Mouse (Mus musculus): ENCODE data around the gene Slc18a3.

The Slc18a3 gene

DNA sequence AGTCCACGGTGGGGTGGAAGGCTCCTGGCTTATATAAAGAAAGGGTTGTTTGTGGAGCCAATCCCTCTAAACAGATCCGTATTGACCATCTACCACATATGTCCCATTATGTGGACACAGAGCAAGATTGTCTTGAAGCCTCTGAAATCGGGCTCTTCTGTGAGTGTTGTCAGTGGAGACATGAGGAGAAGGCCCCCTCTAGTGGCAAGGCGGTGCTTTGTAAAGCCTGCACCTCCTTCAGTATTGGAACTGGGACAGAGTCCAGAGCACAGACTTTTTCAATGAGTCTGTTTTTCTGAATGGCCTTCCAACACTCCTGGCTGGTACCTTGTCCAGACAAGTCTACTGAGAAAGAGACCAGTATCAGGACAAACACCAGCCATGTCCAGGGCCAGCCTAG, 8.3 kb upstream of the Slc18a3 start:
- Histone ChIP-seq H3K27me3 (ENCODE audit: insufficient read depth, low read length) (peaks cover 16% of the 10 kb centered on the region; the same call in 1 of the 2 replicates), H3K9me3 (ENCODE audit: low read length) (no peaks in the 10 kb centered on the region), H3K4me1 (replicated peaks; ENCODE audit: low read depth, low read length) (no peaks in the 10 kb centered on the region), H3K4me3 (replicated peaks; ENCODE audit: low read length) (no peak overlapping the region), H3K36me3 (ENCODE audit: insufficient read depth, low read length) (no peaks in the 10 kb centered on the region)
- TF ChIP-seq NANOG (IDR thresholded peaks at IDR 0.05; ENCODE audit: borderline replicate concordance, low read length) (no peak), CTCF (conservative IDR thresholded peaks at IDR 0.05; ENCODE audit: low read length) (peak; percentile 91)

DNA sequence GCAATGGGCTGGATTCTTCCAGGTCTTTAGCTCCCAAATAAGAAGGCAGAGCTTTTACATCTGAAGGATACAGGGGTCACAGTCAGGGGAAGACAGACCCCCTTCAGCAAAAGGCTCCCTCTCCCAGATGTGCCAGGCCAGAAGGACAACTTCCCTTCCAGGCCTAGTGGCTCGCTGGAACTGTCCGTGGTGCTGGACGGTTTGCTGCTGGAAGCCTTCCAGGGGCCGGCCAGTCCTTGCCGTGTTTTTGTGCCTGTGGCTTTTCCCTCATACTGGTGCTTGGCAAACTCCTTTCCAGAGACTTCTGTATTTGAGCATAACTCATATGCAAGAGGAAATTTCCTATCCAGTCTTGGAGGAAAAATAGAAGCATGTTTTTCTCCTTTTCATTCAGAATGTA, 3.0 kb upstream of the Slc18a3 start:
- Histone ChIP-seq H3K27me3 (ENCODE audit: insufficient read depth, low read length) (peaks cover 55% of the 10 kb centered on the region), H3K4me3 (replicated peaks; ENCODE audit: low read length) (no peak overlapping the region), H3K36me3 (ENCODE audit: insufficient read depth, low read length) (no peaks in the 10 kb centered on the region), H3K4me1 (replicated peaks; ENCODE audit: low read depth, low read length) (peaks cover 30% of the 10 kb centered on the region), H3K9me3 (ENCODE audit: low read length) (no peaks in the 10 kb centered on the region)
- TF ChIP-seq CTCF (conservative IDR thresholded peaks at IDR 0.05; ENCODE audit: low read length) (no peak), NANOG (IDR thresholded peaks at IDR 0.05; ENCODE audit: borderline replicate concordance, low read length) (no peak)

DNA sequence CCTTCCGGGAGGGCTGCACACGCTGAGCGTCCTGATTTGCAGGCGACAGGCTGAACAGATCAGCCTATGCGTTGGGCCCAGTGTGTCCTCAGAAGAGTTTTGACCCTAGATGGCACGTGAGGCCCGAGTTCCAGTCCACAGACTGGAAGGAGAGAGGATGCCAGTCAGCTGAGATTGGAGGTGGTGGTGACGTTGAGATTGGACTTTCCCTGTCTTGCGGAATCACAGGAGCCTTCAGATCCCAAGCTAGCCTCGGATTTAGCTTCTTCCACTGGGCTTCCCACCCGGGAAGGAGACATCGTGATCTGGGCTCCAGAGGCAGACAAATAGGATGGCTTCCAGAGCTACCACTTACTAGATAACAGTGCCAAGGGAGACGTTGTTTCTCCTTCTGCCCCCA, 1.2 kb upstream of the Slc18a3 start, which contains the start of gene Chat:
TSS of gene Chat (minus strand) at position 101 of the 400 bp plus-strand sequence.
- Histone ChIP-seq H3K9me3 (ENCODE audit: low read length) (no peaks in the 10 kb centered on the region), H3K36me3 (ENCODE audit: insufficient read depth, low read length) (no peaks in the 10 kb centered on the region), H3K27me3 (ENCODE audit: insufficient read depth, low read length) (peaks cover 68% of the 10 kb centered on the region), H3K4me1 (replicated peaks; ENCODE audit: low read depth, low read length) (peaks cover 37% of the 10 kb centered on the region), H3K4me3 (replicated peaks; ENCODE audit: low read length) (peak within 1 kb of the TSS; percentile 81)
- TF ChIP-seq CTCF (conservative IDR thresholded peaks at IDR 0.05; ENCODE audit: low read length) (no peak), POU5F1 (IDR thresholded peaks at IDR 0.05; ENCODE audit: borderline replicate concordance, low read length) (no peak), NANOG (IDR thresholded peaks at IDR 0.05; ENCODE audit: borderline replicate concordance, low read length) (no peak)

DNA sequence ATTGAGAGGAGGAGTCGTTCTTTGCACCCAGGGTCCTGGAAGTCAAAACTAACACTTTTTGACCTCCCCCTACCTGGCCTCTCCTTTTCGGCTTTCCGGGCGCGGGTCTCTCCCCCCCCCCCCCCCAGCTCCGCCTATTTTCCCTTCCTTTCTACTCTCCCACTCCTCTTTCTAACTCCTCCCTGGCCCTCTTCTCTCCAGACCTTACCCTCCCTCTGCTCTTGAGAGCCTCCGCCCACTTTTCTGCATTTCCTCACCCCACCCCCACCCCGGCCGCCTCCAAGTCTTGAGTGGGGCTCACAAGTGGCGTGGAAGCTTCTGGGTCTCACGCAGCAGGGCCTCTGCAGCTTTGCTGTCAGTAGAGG, 838 bp upstream of the Slc18a3 start:
- Histone ChIP-seq H3K4me3 (replicated peaks; ENCODE audit: low read length) (peak overlapping the region; percentile 81), H3K9me3 (ENCODE audit: low read length) (no peaks in the 10 kb centered on the region), H3K36me3 (ENCODE audit: insufficient read depth, low read length) (no peaks in the 10 kb centered on the region), H3K27me3 (ENCODE audit: insufficient read depth, low read length) (peaks cover 72% of the 10 kb centered on the region), H3K4me1 (replicated peaks; ENCODE audit: low read depth, low read length) (peaks cover 40% of the 10 kb centered on the region)
- TF ChIP-seq CTCF (conservative IDR thresholded peaks at IDR 0.05; ENCODE audit: low read length) (no peak), POU5F1 (IDR thresholded peaks at IDR 0.05; ENCODE audit: borderline replicate concordance, low read length) (no peak), NANOG (IDR thresholded peaks at IDR 0.05; ENCODE audit: borderline replicate concordance, low read length) (no peak)

DNA sequence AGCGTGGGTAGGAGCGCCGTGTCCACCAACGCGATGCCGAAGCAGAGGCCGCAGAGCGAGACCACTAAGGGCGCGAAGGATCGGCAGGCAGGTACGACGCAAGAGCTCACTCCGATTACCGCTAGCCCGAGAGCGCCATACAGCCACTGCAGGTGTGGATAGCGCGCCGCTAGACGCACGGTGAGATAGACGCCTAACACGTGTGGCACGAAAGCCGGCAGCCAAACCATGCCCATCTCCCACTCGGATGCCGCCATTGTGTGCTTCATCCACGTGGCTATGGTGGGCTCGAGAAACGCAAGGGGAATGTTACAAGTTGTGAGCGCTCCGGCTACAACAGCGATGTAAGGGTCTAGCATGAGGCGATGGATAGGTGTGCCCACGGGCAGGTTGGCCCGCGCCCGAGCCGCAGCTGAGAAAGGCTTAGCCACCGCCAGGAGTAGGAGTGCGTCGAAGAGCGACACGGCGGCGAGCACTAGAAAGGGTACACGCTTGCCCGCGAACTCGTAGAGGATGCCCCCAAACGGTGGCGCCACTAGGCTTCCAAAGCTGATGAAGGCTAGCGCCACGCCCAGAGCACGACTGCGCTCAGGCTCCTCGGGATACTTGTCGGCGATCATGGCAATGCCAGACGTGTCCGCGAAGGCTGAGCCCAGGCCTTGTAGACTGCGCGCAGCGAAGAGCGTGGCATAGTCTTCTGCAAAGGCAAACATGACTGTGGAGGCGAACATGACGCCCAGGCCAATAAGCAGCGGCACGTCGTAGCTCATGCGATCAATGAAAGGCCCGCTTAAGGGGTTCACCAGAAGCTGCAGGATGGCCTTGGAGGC, 1.2 kb downstream of the Slc18a3 start:
- H3K36me3 ChIP-seq (ENCODE audit: insufficient read depth, low read length): no peaks in the 10 kb centered on the region
- peaks cover 45% of the 10 kb centered on the region for H3K4me1 ChIP-seq (replicated peaks; ENCODE audit: low read depth, low read length)
- H3K27me3 ChIP-seq (ENCODE audit: insufficient read depth, low read length): peaks cover 89% of the 10 kb centered on the region
- no peak for TF ChIP-seq POU5F1 (IDR thresholded peaks at IDR 0.05; ENCODE audit: borderline replicate concordance, low read length)
- H3K4me3 ChIP-seq (replicated peaks; ENCODE audit: low read length): peak overlapping the region; percentile 81
- H3K9me3 ChIP-seq (ENCODE audit: low read length): no peaks in the 10 kb centered on the region

DNA sequence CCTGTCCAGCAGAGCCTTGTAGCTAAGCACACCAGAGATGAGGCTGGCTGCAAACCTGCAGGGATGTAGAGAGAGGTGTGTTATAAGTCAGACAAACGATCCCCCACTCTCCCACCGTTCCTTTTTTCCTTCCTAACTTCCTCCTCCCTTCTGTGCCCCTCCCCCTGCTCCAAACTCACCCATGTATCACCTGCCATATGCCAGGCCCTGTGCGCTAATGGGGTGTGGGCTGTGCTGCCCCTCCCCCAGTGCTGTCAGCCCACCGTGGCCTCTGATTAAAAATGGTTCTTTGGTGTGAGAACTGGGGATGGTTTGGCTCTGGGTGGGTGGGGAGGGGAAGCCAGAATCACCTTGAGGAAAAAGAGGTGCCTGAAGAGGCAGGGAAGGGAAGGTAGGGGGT, 12.1 kb downstream of the Slc18a3 start:
- H3K27me3 ChIP-seq (ENCODE audit: insufficient read depth, low read length): peaks cover 81% of the 10 kb centered on the region
- no peaks in the 10 kb centered on the region for H3K9me3 ChIP-seq (ENCODE audit: low read length)
- no peak for TF ChIP-seq CTCF (conservative IDR thresholded peaks at IDR 0.05; ENCODE audit: low read length)
- no peak for TF ChIP-seq POU5F1 (IDR thresholded peaks at IDR 0.05; ENCODE audit: borderline replicate concordance, low read length)
- TF ChIP-seq NANOG (IDR thresholded peaks at IDR 0.05; ENCODE audit: borderline replicate concordance, low read length): no peak
- no peaks in the 10 kb centered on the region for H3K36me3 ChIP-seq (ENCODE audit: insufficient read depth, low read length)
- H3K4me3 ChIP-seq (replicated peaks; ENCODE audit: low read length): no peak overlapping the region
- no peaks in the 10 kb centered on the region; the same call in 1 of the 2 replicates for H3K4me1 ChIP-seq (replicated peaks; ENCODE audit: low read depth, low read length)

GRCm38 (mm10) chr14:32446989-32447388, 17.7 kb downstream of the Slc18a3 start:
- TF ChIP-seq CTCF (conservative IDR thresholded peaks at IDR 0.05; ENCODE audit: low read length) (no peak), NANOG (IDR thresholded peaks at IDR 0.05; ENCODE audit: borderline replicate concordance, low read length) (no peak), POU5F1 (IDR thresholded peaks at IDR 0.05; ENCODE audit: borderline replicate concordance, low read length) (no peak)

GRCm38 (mm10) chr14:32443446-32443845, 21.2 kb downstream of the Slc18a3 start:
- no peaks in the 10 kb centered on the region; the same call in 1 of the 2 replicates for H3K4me1 ChIP-seq (replicated peaks; ENCODE audit: low read depth, low read length)
- TF ChIP-seq POU5F1 (IDR thresholded peaks at IDR 0.05; ENCODE audit: borderline replicate concordance, low read length): no peak
- no peak for TF ChIP-seq NANOG (IDR thresholded peaks at IDR 0.05; ENCODE audit: borderline replicate concordance, low read length)
- TF ChIP-seq CTCF (conservative IDR thresholded peaks at IDR 0.05; ENCODE audit: low read length): no peak
- no peaks in the 10 kb centered on the region for H3K9me3 ChIP-seq (ENCODE audit: low read length)
- peaks cover 42% of the 10 kb centered on the region for H3K27me3 ChIP-seq (ENCODE audit: insufficient read depth, low read length)
- no peaks in the 10 kb centered on the region for H3K36me3 ChIP-seq (ENCODE audit: insufficient read depth, low read length)
- H3K4me3 ChIP-seq (replicated peaks; ENCODE audit: low read length): no peak overlapping the region

More at GRCm38 (mm10) chr14:32446989-32447388, 17.7 kb downstream of the Slc18a3 start:
- peaks cover 43% of the 10 kb centered on the region for H3K27me3 ChIP-seq (ENCODE audit: insufficient read depth, low read length)
- H3K4me3 ChIP-seq (replicated peaks; ENCODE audit: low read length): no peak overlapping the region
- H3K36me3 ChIP-seq (ENCODE audit: insufficient read depth, low read length): no peaks in the 10 kb centered on the region
- H3K9me3 ChIP-seq (ENCODE audit: low read length): no peaks in the 10 kb centered on the region
- H3K4me1 ChIP-seq (replicated peaks; ENCODE audit: low read depth, low read length): no peaks in the 10 kb centered on the region; the same call in 1 of the 2 replicates

- peaks cover 37% of the 10 kb centered on the region for H3K27me3 ChIP-seq (ENCODE audit: insufficient read depth, low read length)
- no peak overlapping the region for H3K4me3 ChIP-seq (replicated peaks; ENCODE audit: low read length)
- H3K4me1 ChIP-seq (replicated peaks; ENCODE audit: low read depth, low read length): peaks cover 5% of the 10 kb centered on the region; the same call in 1 of the 2 replicates
- H3K36me3 ChIP-seq (ENCODE audit: insufficient read depth, low read length): no peaks in the 10 kb centered on the region
- H3K9me3 ChIP-seq (ENCODE audit: low read length): no peaks in the 10 kb centered on the region
- TF ChIP-seq NANOG (IDR thresholded peaks at IDR 0.05; ENCODE audit: borderline replicate concordance, low read length) (no peak), CTCF (conservative IDR thresholded peaks at IDR 0.05; ENCODE audit: low read length) (no peak), POU5F1 (IDR thresholded peaks at IDR 0.05; ENCODE audit: borderline replicate concordance, low read length) (no peak)
Measured at GRCm38 (mm10) chr14:32439744-32440143, 24.9 kb downstream of the Slc18a3 start.
